Mouse (Mus musculus) bone marrow macrophage, adult 2 months (primary cell): Measurements from ENCODE around the gene Fgfr4. TPM values are rescaled to one million over a fixed set of nuclear protein-coding genes. Genes with fewer than 3 reads are reported as not detected.
"Not testable (repeated sequence)": the region's sequence is repeated elsewhere in the genome, so short reads cannot be mapped to it uniquely, and the experiment has no call there.

Experiments used
- H3K27ac ChIP-seq: 2 replicates; pipeline ENCODE4 v1.5.1; 2012; ENCODE audit warnings: low read depth, low read length; ENCODE audit not compliant: insufficient read depth
- H3K4me1 ChIP-seq: 2 replicates; pipeline ENCODE4 v1.6.1; 2012; ENCODE audit warnings: low read length; ENCODE audit not compliant: control insufficient read depth, insufficient read depth
- H3K4me3 ChIP-seq: 2 replicates; pipeline ENCODE4 v1.5.1; 2012; ENCODE audit warnings: mild to moderate bottlenecking, low read length, moderate library complexity; ENCODE audit not compliant: insufficient read depth
- CTCF ChIP-seq: IDR thresholded peaks from 2 replicates; pipeline ENCODE4 v1.5.1; 2012; ENCODE audit warnings: low read depth, mild to moderate bottlenecking, low read length, moderate library complexity
- POLR2A ChIP-seq: IDR thresholded peaks from 2 replicates; pipeline ENCODE4 v1.6.1; 2012; ENCODE audit warnings: mild to moderate bottlenecking, low read depth, low read length, borderline replicate concordance
- polyA plus RNA-seq: library from polyadenylated mRNA; stranded (reverse); fragments of >200 nt; gene quantifications from 2 replicates; pipeline ENCODE4 v1.2.4, GENCODE M21; 2012; ENCODE audit not compliant: missing spikeins, insufficient read depth, insufficient read length

Gene Fgfr4
- polyA plus RNA-seq, 1 experiment, result not detected

DNA sequence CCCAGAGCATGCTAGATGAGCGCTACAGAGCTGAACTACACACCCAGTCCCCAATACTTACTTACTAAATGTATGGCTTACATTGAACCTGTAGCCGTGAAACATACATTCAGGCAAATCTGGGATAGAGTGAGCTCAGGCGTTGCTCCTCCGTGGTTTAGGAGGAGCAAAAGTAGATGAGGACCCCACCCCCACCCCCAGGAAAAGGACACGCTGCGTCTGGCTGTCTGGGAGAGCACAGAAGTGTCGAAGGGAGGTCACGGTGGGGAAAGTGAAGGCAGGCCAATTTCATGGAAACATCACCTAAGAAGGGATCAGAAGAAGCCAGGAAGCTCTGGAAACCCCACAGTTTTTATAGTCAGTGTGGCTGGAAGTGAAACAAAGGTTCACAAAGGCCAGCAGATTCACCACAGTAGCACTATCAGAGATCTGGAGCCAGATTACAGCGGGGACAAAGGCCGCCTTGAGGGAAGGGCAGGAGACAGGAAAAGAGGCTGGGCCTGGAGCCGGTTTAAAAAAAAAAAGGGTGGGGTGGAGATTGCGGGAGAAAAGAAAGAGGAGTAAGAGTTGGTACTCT lies 37.2 kb downstream of the Fgfr4 start:
- Histone ChIP-seq H3K4me1 (peaks cover 9% of the 10 kb centered on the region), H3K4me3 (peak overlapping the region; percentile 75), H3K27ac (peak overlapping the region; percentile 78)
- TF ChIP-seq POLR2A (no peak), CTCF (no peak)

DNA sequence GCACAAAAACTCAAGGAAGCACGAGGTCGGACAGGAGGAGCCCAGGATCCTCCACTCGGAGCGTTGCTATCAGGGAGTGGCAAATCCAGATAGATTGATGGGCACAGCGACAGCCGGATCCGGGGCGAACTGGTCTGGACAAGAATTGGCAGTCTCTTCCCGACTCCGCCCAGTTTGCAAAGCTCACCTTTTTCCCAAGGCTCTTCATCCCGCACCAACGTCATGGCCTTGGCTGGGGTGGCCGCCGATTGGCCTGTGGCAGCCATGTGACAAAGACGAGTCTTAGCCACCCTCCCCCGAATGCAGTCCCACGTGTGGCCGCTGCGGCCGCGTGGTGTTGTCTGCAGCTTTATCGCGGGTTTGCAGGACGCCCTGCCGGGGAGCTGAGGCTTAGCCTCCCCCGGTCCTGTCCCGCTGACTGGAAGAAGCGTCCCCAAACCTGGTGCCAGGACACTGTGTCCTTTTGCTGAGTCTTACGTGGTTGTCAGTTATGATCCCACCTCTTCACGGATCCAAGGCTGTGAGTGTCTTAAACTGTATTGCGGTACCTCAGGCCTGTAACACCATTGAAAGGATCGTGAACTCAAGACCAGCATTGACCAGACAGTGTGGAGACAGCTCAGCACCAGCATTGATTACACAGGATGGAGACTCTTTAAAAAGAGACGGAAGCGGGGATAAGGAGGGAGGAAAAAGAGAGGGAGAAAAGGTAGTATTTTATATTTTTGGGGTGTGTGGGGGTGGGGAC lies 37.9 kb downstream of the Fgfr4 start:
- TF ChIP-seq CTCF, result no peak
- Histone ChIP-seq H3K27ac (peak overlapping the region; percentile 78), H3K4me3 (peak overlapping the region; percentile 75), H3K4me1 (peaks cover 9% of the 10 kb centered on the region)

DNA sequence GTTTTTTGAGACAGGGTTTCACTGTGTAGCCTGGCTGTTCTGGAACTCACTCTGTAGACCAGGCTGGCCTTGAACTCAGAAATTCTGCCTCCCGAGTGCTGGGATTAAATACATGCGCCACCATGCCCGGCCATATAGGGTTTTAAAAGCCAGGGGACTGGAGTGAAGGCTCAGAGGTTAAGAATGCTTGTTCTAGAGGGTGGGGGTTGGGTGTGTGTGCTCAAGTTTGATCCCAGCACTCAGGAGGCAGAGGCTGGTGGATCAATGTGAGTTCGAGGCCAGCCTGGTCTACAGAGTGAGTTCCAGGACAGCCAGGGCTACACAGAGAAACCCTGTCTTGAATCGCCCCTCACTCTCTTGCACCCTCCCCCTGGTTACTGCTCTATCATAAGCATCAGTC lies 39.1 kb downstream of the Fgfr4 start:
- no peak overlapping the region for H3K27ac ChIP-seq
- peaks cover 9% of the 10 kb centered on the region for H3K4me1 ChIP-seq
- H3K4me3 ChIP-seq, result peak overlapping the region; percentile 75
- no peak for TF ChIP-seq POLR2A
- TF ChIP-seq CTCF, result no peak

DNA sequence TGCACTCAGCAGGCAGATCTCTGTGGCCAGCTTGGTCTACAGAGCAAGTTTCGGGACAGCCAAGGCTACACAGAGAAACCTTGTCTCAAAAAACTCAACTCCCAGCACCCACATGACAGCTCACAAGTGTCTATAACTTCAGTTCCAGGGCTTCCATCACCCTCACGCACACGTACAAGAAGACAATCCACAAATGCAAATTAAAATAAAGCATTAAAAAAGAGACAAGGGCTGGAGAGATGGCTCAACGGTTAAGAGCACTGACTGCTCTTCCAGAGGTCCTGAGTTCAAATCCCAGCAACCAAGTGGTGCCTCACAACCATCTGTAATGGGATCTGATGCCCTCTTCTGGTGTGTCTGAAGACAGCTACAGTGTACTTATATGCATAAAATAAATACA lies 50.3 kb downstream of the Fgfr4 start:
- Histone ChIP-seq H3K27ac (0 out of 2 replicates have a peak overlapping the region, but pooled peaks have one; percentile 13), H3K4me1 (peaks cover 25% of the 10 kb centered on the region)
- not testable (repeated sequence) for H3K4me3 ChIP-seq

DNA sequence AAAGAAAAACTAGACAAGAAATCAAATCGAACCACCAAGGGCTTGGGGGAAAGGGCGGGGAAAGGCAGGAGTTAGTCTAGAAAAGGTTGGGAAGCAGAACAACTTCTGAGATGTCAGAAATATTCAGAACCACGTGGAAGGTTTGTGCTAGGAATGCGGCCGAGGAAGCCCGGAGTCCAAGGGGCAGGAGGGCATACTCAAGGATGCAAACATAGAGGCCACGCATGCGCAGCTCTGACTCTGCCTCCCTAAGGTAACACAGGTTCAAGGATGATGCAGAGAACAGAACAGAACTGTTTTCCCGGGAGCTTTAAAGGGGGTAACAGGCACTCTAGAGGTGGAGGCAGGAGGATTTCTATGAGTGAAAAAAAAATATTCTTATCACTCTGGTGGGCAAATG lies 51.3 kb downstream of the Fgfr4 start:
- Histone ChIP-seq H3K27ac (no peak overlapping the region), H3K4me1 (peaks cover 25% of the 10 kb centered on the region), H3K4me3 (no peak overlapping the region)
- TF ChIP-seq CTCF, result no peak
- TF ChIP-seq POLR2A, result no peak

DNA sequence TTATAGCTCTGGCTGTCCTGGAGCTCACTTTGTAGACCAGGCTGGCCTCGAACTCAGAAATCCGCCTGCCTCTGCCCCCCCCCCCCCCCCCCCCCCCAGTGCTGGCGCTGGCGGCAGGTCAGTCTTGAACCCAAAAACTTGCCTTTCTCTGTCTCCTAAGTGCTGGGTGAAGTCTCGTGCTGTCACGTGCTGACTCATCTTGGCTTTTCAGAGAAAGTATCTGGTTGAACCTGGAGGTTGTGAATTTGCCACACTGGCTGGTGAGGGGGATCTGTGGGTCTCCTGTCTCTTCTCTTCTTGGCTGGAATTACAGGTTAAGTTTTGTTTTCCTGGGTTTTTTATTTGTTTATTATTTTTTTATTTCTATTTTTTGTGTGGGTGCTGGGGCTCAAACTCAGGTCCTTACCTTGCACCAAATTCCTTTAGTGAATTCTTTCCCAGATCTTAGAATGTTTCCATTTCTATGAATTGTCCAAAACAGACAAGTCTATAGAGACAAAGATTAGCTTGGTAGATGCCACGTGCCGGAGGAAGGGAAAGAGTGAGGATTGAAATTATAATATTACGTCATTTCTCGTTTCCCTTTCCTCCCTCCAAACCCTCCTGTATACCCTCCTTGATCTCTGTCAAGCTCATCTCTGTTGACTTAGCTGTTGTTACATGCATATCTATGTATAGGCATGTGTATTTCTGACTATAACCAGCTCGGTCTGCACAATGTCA lies 52.4 kb downstream of the Fgfr4 start:
- TF ChIP-seq POLR2A, result no peak
- TF ChIP-seq CTCF, result no peak
- H3K4me3 ChIP-seq, result no peak overlapping the region

DNA sequence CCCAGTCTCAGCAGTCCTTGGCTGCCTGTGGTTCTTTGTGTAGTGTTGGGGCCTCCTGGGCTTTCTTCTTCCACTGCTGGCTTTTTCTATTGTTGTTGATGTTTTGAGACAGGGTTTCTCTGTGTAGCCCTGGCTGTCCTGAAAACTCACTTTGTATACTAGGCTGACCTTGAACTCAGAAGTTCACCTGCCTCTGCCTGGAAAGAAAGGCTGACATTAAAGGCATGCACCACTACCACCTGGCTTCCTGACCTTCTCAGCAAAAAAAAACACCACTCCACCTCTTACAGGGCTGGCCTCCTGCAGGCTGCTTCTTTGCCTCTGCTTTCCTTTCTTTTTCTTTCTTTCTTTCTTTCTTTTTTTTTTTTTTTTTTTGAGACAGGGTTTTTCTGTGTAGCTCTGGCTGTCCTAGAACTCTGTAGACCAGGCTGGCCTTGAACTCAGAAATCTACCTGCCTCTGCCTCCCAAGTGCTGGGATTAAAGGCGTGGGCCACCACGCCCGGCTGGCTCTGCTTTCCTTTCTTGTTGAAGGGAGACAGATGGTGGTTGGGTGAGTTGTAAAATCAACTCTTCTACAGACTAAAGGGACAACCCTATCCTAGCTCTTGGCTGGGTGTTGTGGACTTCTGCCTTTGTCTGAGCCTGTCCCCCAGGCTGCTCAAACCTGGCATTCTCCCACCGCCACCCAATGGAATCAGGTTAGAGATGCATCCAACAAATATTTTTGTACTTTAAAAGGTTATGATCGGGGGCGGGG lies 53.2 kb downstream of the Fgfr4 start:
- Histone ChIP-seq H3K27ac (no peak overlapping the region), H3K4me1 (peaks cover 19% of the 10 kb centered on the region), H3K4me3 (no peak overlapping the region)
- TF ChIP-seq POLR2A, result no peak
- no peak for TF ChIP-seq CTCF

More for the DNA sequence above, 52.4 kb downstream of the Fgfr4 start:
- H3K4me1 ChIP-seq, result peaks cover 19% of the 10 kb centered on the region
- no peak overlapping the region for H3K27ac ChIP-seq

DNA sequence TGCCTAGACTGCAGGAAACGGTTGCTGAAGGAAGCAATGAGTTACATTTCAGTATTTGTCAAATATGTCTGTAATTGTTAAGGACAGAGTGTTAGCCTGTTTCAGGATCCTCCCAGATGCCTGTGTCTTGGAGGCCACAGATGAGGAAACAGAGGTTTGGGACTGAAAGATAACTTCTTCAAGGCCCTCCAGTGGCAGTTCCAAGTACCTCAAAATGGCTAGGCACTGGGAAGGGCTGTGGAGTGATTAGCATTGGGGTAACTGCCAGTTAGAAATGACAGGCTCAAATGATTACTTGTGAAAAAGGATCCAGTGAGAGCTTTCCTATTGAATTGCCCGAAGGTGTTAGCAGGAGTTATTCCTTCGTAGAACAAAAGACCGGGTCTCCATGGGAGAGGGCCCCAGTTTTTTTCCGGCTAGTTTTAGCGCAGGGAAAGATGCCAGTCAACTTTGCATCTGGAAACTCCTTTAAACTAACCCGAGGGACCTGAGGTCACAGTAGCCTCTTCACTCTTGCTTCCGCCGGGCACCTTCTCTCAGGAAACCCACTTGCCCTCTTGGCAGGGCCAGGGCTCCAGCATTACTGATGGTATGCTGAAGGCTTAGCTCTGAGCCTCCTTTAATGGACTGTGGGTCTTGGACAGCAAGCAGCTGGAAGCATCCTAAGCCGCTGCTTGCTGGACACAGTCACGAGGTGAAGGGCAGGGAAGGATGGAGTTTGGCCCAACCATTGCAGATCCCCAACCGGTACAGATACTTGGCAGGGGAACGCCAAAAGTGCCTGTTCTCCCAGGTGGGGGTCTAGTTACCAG lies 56.6 kb downstream of the Fgfr4 start:
- Histone ChIP-seq H3K4me1 (peaks cover 17% of the 10 kb centered on the region), H3K4me3 (no peak overlapping the region), H3K27ac (no peak overlapping the region)
- TF ChIP-seq POLR2A (no peak), CTCF (no peak)

DNA sequence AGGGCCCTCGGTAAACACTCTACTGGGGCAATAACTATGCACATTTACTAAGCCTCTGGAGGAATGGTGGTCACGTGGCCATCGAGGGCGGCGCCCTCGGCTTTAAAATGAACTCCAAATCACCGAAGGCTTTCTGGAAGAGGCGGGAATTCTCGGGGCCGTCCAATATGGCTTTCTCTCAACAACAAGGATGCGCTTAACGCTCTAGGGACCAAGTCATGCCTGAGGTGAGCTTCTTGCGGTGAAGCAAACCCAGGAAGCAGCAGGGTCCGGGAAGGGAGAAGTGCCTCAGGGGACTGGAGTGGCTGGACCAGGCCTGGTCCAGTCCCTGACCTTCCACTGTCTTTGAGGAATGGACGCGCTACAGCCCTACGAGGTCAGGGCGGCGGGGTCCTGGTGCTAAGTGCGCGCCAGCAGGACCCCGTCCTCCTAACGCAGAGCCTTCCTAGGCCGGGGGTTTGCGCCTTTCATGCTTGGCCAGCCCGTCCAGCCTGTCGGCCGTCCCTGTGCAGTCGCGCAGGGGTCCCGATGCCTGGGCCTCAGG lies 57.3 kb downstream of the Fgfr4 start, which contains the start of gene Nsd1:
TSS of gene Nsd1 (plus strand) at position 134 of the 544 bp plus-strand sequence.
- TF ChIP-seq CTCF, result no peak
- TF ChIP-seq POLR2A, result no peak

More for the DNA sequence above, 57.3 kb downstream of the Fgfr4 start, which contains the start of gene Nsd1:
- Histone ChIP-seq H3K4me3 (no peak within 1 kb of the TSS), H3K4me1 (peaks cover 22% of the 10 kb centered on the region), H3K27ac (no peak within 1 kb of the TSS)
